Mouse (Mus musculus) hindbrain, embryonic 12.5 days (tissue): ENCODE measurements around the gene Hpcal4. TPM values are rescaled to one million over a fixed set of nuclear protein-coding genes. Genes with fewer than 3 reads are reported as not detected.
A peak's percentile ranks its signal among the peaks of the same experiment; 100 is the strongest.

Experiments
- ATAC-seq: fragments of 200-750 bp; cut with Nextera tagmentation; 2 replicates; pipeline ENCODE4 v1.8.0; 2017; ENCODE audit warnings: moderate TSS enrichment; ENCODE audit not compliant: low FRiP score
- H3K27ac ChIP-seq: fragments of 300-500 bp; sonication (generic); 2 replicates; pipeline ENCODE4 v1.5.1; 2016; ENCODE audit warnings: mild to moderate bottlenecking
- H3K27me3 ChIP-seq: fragments of 300-500 bp; sonication (generic); 2 replicates; pipeline ENCODE4 v1.6.1; 2016; ENCODE audit warnings: mild to moderate bottlenecking
- H3K36me3 ChIP-seq: fragments of 300-500 bp; sonication (generic); 2 replicates; pipeline ENCODE4 v1.6.1; 2016; ENCODE audit warnings: mild to moderate bottlenecking
- H3K4me1 ChIP-seq: fragments of 300-500 bp; sonication (generic); 2 replicates; pipeline ENCODE4 v1.6.1; 2016
- H3K4me2 ChIP-seq: fragments of 300-500 bp; sonication (generic); replicated peaks from 2 replicates; pipeline ENCODE4 v1.6.1; 2016; ENCODE audit warnings: mild to moderate bottlenecking
- H3K4me3 ChIP-seq: fragments of 300-500 bp; sonication (generic); 2 replicates; pipeline ENCODE4 v1.5.1; 2016; ENCODE audit warnings: mild to moderate bottlenecking
- H3K9ac ChIP-seq: fragments of 300-500 bp; sonication (generic); 2 replicates; pipeline ENCODE4 v1.6.1; 2016; ENCODE audit warnings: mild to moderate bottlenecking, moderate library complexity
- H3K9me3 ChIP-seq: fragments of 300-500 bp; sonication (generic); replicated peaks from 2 replicates; pipeline ENCODE4 v1.6.1; 2016; ENCODE audit warnings: mild to moderate bottlenecking
- WGBS: fragments of 180-500 bp; shearing (Covaris S2); methylation state at CpG from one replicate; pipeline ENCODE4 v1.1.7; 2016; 5-methylcytosine and 5-hydroxymethylcytosine counted together
- polyA plus RNA-seq: library from polyadenylated mRNA; unstranded; fragments of >200 nt; fragmentation: Nextera tagmentation; extraction: Ambion mirVana; gene quantifications from 2 replicates; pipeline ENCODE4 v1.2.1, GENCODE M21; 2016

Hpcal4 gene
- polyA plus RNA-seq, 1 experiment from 2014 or later = 2.7 TPM

- Histone ChIP-seq H3K4me2 (peak overlapping the region; percentile 29), H3K4me3 (no peak overlapping the region), H3K27ac (no peak overlapping the region), H3K4me1 (peaks cover 3% of the 10 kb centered on the region), H3K27me3 (no peaks in the 10 kb centered on the region; the same call in 1 of the 2 replicates), H3K9me3 (no peaks in the 10 kb centered on the region), H3K9ac (no peak overlapping the region), H3K36me3 (no peaks in the 10 kb centered on the region)
- no peak for ATAC-seq
- WGBS = 21% methylated on average over 15 of the region's 15 CpGs
Measured at GRCm38 (mm10) chr4:123162305-123162917, 20.6 kb upstream of the Hpcal4 start.

- no peak overlapping the region for H3K4me2 ChIP-seq
- no peak for ATAC-seq
Measured at GRCm38 (mm10) chr4:123164157-123164556, 18.9 kb upstream of the Hpcal4 start.

GRCm38 (mm10) chr4:123171811-123172210 lies 11.2 kb upstream of the Hpcal4 start:
- H3K4me1 ChIP-seq = no peaks in the 10 kb centered on the region
- H3K9ac ChIP-seq = no peak overlapping the region
- H3K4me2 ChIP-seq = no peak overlapping the region
- H3K9me3 ChIP-seq = no peaks in the 10 kb centered on the region
- H3K36me3 ChIP-seq = no peaks in the 10 kb centered on the region
- H3K4me3 ChIP-seq = no peak overlapping the region
- no peaks in the 10 kb centered on the region; the same call in 1 of the 2 replicates for H3K27me3 ChIP-seq
- H3K27ac ChIP-seq = no peak overlapping the region
- no peak for ATAC-seq

More at GRCm38 (mm10) chr4:123164157-123164556, 18.9 kb upstream of the Hpcal4 start:
- Histone ChIP-seq H3K4me1 (peaks cover 3% of the 10 kb centered on the region), H3K9ac (no peak overlapping the region), H3K36me3 (no peaks in the 10 kb centered on the region), H3K27ac (no peak overlapping the region), H3K9me3 (no peaks in the 10 kb centered on the region), H3K27me3 (no peaks in the 10 kb centered on the region; the same call in 1 of the 2 replicates), H3K4me3 (no peak overlapping the region)
- WGBS = 84% methylated on average over 15 of the region's 15 CpGs

GRCm38 (mm10) chr4:123183239-123184056 lies 421 bp downstream of the Hpcal4 start:
- no peaks in the 10 kb centered on the region for H3K36me3 ChIP-seq
- ATAC-seq = peak; percentile 90
- peak overlapping the region; percentile 60; the same call in 1 of the 2 replicates for H3K9ac ChIP-seq
- no peaks in the 10 kb centered on the region for H3K9me3 ChIP-seq
- 13% methylated on average over 39 of the region's 44 CpGs for WGBS
- H3K4me2 ChIP-seq = peak overlapping the region; percentile 79
- peak overlapping the region; percentile 45 for H3K4me3 ChIP-seq
- peaks cover 77% of the 10 kb centered on the region for H3K27me3 ChIP-seq
- H3K27ac ChIP-seq = peak overlapping the region; percentile 31; the same call in 1 of the 2 replicates
- peaks cover 13% of the 10 kb centered on the region for H3K4me1 ChIP-seq

GRCm38 (mm10) chr4:123184816-123185215 lies 1.8 kb downstream of the Hpcal4 start:
- Histone ChIP-seq H3K9me3 (no peaks in the 10 kb centered on the region), H3K4me2 (no peak overlapping the region), H3K27me3 (peaks cover 73% of the 10 kb centered on the region), H3K4me1 (peaks cover 13% of the 10 kb centered on the region), H3K9ac (no peak overlapping the region), H3K4me3 (no peak overlapping the region), H3K36me3 (no peaks in the 10 kb centered on the region), H3K27ac (no peak overlapping the region)
- 43% methylated on average over 3 of the region's 3 CpGs for WGBS
- no peak for ATAC-seq

- no peak for ATAC-seq
Measured at GRCm38 (mm10) chr4:123192336-123192735, 9.3 kb downstream of the Hpcal4 start.

GRCm38 (mm10) chr4:123193791-123194190 lies 10.8 kb downstream of the Hpcal4 start:
- no peak for ATAC-seq
- Histone ChIP-seq H3K4me2 (no peak overlapping the region), H3K9me3 (no peaks in the 10 kb centered on the region), H3K36me3 (no peaks in the 10 kb centered on the region), H3K27ac (no peak overlapping the region), H3K4me3 (no peak overlapping the region), H3K27me3 (peaks cover 26% of the 10 kb centered on the region), H3K4me1 (no peaks in the 10 kb centered on the region), H3K9ac (no peak overlapping the region)
- WGBS = 88% methylated on average over 11 of the region's 11 CpGs

More at GRCm38 (mm10) chr4:123192336-123192735, 9.3 kb downstream of the Hpcal4 start:
- H3K36me3 ChIP-seq = no peaks in the 10 kb centered on the region
- H3K4me1 ChIP-seq = no peaks in the 10 kb centered on the region
- H3K27ac ChIP-seq = no peak overlapping the region
- peaks cover 23% of the 10 kb centered on the region for H3K27me3 ChIP-seq
- 85% methylated on average over 11 of the region's 11 CpGs for WGBS
- H3K9me3 ChIP-seq = no peaks in the 10 kb centered on the region
- H3K4me3 ChIP-seq = no peak overlapping the region
- no peak overlapping the region for H3K4me2 ChIP-seq
- H3K9ac ChIP-seq = no peak overlapping the region

GRCm38 (mm10) chr4:123196695-123197094 lies 13.7 kb downstream of the Hpcal4 start:
- H3K4me1 ChIP-seq = peaks cover 7% of the 10 kb centered on the region
- H3K36me3 ChIP-seq = no peaks in the 10 kb centered on the region
- no peaks in the 10 kb centered on the region for H3K9me3 ChIP-seq
- ATAC-seq = no peak
- no peak overlapping the region for H3K9ac ChIP-seq
- peaks cover 43% of the 10 kb centered on the region for H3K27me3 ChIP-seq
- no peak overlapping the region for H3K27ac ChIP-seq
- no peak overlapping the region for H3K4me2 ChIP-seq
- WGBS = 72% methylated on average over 6 of the region's 6 CpGs
- H3K4me3 ChIP-seq = no peak overlapping the region

GRCm38 (mm10) chr4:123200771-123201185 lies 17.8 kb downstream of the Hpcal4 start:
- no peak overlapping the region for H3K27ac ChIP-seq
- H3K4me2 ChIP-seq = peak overlapping the region; percentile 89
- peaks cover 48% of the 10 kb centered on the region for H3K27me3 ChIP-seq
- H3K9ac ChIP-seq = no peak overlapping the region; the same call in 1 of the 2 replicates
- H3K36me3 ChIP-seq = no peaks in the 10 kb centered on the region
- peak overlapping the region; percentile 42 for H3K4me3 ChIP-seq
- ATAC-seq = peak; percentile 63
- peaks cover 11% of the 10 kb centered on the region for H3K4me1 ChIP-seq
- H3K9me3 ChIP-seq = no peaks in the 10 kb centered on the region
- 1% methylated on average over 15 of the region's 15 CpGs for WGBS

- H3K4me1 ChIP-seq = peaks cover 11% of the 10 kb centered on the region
- peaks cover 48% of the 10 kb centered on the region for H3K27me3 ChIP-seq
- peak within 1 kb of the TSS; percentile 89 for H3K4me2 ChIP-seq
- H3K9ac ChIP-seq = peak within 1 kb of the TSS; percentile 56
- H3K9me3 ChIP-seq = no peaks in the 10 kb centered on the region
- H3K27ac ChIP-seq = no peak within 1 kb of the TSS
- ATAC-seq = peak; percentile 68
- under 1% methylated on average over 58 of the region's 58 CpGs for WGBS
- H3K36me3 ChIP-seq = no peaks in the 10 kb centered on the region
- peak within 1 kb of the TSS; percentile 42 for H3K4me3 ChIP-seq
Measured at GRCm38 (mm10) chr4:123201186-123202093, 18.4 kb downstream of the Hpcal4 start, which contains the start of gene Nt5c1a. Nt5c1a (plus strand) TSS chr4:123201504.

- Histone ChIP-seq H3K9ac (no peak overlapping the region), H3K27me3 (peaks cover 50% of the 10 kb centered on the region), H3K36me3 (no peaks in the 10 kb centered on the region), H3K4me1 (peaks cover 11% of the 10 kb centered on the region), H3K4me3 (peak overlapping the region; percentile 42; the same call in 1 of the 2 replicates), H3K9me3 (no peaks in the 10 kb centered on the region), H3K4me2 (peak overlapping the region; percentile 89), H3K27ac (no peak overlapping the region)
- WGBS = 6% methylated on average over 8 of the region's 8 CpGs
- ATAC-seq = no peak
Measured at GRCm38 (mm10) chr4:123202094-123202420, 19.0 kb downstream of the Hpcal4 start.

GRCm38 (mm10) chr4:123207337-123207736 lies 24.3 kb downstream of the Hpcal4 start:
- Histone ChIP-seq H3K4me3 (no peak overlapping the region), H3K27ac (no peak overlapping the region), H3K9ac (no peak overlapping the region), H3K4me1 (no peaks in the 10 kb centered on the region), H3K36me3 (no peaks in the 10 kb centered on the region), H3K4me2 (no peak overlapping the region), H3K9me3 (no peaks in the 10 kb centered on the region), H3K27me3 (peaks cover 23% of the 10 kb centered on the region)
- 81% methylated on average over 5 of the region's 5 CpGs for WGBS
- no peak for ATAC-seq
